Mouse (Mus musculus): ENCODE data around the gene Caln1.

The Caln1 gene

DNA sequence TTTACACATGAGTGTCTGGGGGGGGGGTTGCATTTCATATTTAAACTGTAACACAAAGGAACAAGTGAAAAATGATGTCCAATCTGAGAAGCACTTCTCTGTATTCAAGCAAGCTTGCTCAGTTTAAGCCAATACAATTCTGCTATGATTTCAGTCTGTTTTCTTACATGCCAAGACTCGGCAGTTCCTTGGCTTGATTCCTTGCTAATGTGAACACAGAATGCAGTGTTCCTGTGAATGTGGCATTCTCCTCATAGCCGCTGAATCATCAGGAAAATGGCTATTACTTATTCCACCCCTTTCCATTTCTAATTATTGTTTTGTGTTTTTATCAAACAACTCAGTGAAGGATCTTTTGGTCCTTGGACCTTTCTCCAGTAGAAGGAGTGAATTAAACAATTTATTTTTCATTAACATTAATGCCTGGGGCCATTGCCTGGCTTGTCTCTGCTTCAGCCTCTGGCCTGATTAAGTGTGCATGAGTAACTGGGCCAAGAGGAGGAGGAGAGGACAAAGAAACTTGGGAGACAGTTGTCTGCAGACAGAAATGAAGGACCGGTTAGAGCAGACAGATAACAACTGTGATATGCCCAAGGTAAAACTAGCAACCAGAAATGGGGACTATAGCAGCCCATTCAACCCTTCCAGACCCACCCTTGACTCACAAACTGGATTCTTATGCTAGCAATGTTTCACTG lies 423.6 kb downstream of the Caln1 start:
- in situ Hi-C loops (cut with MboI; ENCODE audit: low sequenced_read_pairs): loop anchor here (25.0 kb wide), 1 partner anchor 106 kb away; no protein-coding TSS in a partner anchor

DNA sequence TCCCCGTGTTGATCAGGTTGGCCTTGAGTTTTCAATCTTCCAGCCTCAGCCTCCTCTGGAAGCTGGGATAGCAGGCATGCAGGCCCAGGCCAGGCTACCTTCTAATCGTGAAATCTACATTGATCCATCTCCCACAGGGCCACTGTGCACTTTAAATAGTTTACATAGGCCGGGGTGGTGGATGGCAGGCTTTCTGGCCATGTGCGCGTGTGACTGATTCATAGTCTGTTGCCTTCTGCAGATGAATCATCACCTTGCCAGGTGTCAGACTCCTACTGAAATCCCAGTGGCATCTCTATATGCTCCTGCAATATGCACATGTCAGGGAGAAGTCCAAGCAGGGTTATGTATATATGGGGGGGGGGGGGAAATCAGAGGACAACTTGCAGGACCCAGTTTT lies 428.5 kb downstream of the Caln1 start:
- in situ Hi-C loops (cut with MboI; ENCODE audit: low sequenced_read_pairs): loop anchor here (25.0 kb wide), 1 partner anchor 110 kb away; no protein-coding TSS in a partner anchor

DNA sequence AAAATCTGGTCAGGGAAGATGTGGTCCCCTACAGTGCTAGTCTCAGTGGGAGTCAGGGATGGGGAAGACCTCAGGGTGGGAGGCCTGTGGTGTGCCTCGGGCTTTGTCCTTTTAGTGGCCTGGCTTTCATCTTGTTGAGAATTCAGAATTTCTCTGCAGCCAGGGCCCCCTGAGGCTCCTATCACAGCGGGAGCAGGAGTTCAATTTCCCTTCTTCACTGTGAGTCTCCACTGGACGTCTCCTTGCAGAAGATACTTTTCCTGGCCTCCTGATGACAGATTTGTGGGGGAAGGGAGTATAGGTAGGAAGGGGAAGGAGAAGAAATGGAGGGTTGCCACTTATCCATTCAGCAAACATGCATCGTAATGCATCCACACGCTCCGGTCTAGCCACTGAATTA lies 441.1 kb downstream of the Caln1 start:
- in situ Hi-C loops (cut with MboI; ENCODE audit: low sequenced_read_pairs): no loop called here

DNA sequence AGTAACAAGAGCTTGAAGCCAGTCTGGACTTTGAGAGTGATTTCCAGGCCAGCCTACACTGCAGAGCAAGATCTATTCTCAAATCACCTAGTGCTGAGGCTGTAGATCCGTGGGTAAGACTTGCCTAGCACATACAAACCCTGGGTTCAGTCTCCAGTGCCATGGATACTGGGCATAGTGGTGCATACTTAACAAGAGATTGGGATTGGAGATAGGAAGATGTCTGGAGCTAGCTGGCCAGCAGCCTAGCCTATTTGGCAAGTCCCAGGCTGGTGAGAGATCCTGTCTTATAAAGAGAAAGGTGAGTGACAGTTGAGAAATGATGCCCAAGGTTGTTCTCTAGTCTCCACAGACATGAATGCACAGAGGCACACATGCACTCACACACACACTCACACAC lies 441.6 kb downstream of the Caln1 start:
- in situ Hi-C loops (cut with MboI; ENCODE audit: low sequenced_read_pairs): no loop called here

DNA sequence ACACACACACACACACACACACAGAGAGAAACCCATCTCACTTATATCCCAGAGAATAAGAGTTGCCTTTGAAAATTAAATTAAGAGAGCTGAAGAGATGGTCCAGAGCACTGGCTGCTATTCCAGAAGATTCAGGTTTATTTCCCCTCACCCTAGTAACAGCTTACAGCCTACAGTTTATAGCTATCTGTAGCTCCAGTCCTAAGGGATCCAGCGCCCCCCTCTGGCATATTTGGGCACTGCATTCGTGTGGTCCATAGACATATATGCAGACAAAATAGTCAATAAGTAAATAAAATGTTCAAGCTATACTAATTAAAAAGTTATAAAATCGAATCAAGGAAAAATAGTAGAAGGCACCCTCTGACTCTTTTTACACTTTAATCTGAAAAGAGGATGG lies 442.0 kb downstream of the Caln1 start:
- in situ Hi-C loops (cut with MboI; ENCODE audit: low sequenced_read_pairs): no loop called here

DNA sequence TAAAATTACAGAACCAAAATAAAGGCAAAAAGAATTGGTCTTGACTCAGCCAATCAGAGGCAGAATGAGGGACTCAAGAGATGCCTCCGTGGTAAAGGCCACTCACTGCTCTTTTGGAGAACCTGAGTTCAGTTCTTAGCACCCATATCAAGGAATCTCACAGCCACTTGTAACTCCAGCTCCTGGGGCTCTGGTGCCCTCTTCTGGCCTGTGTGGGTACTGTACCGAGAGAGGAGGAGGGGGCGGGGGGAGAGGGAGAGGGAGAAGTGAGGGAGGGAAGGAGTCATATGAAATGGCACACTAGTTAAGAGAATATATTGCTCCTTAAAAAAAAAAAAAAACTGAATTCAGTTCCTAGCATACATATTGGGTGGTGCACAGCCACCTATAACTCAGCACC lies 442.7 kb downstream of the Caln1 start:
- in situ Hi-C loops (cut with MboI; ENCODE audit: low sequenced_read_pairs): no loop called here

DNA sequence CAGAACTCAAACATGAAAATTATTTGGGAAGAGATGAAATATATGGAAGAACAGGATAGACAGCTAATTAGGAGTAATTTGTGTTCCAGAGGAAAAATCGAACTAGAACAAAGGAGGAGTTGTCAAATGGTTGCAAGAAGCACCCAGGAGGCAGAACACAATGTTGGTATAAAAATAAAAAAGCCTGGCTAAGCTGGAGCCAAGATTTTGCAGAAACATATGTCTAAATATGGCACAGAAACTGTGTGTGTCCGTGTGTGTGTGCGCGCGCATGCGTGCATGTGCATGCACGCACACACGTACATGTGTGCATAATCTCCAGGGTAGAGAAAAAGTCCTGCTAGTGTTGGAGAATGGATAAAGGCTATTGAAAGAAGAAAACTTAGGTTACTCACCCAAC lies 443.3 kb downstream of the Caln1 start:
- in situ Hi-C loops (cut with MboI; ENCODE audit: low sequenced_read_pairs): no loop called here

DNA sequence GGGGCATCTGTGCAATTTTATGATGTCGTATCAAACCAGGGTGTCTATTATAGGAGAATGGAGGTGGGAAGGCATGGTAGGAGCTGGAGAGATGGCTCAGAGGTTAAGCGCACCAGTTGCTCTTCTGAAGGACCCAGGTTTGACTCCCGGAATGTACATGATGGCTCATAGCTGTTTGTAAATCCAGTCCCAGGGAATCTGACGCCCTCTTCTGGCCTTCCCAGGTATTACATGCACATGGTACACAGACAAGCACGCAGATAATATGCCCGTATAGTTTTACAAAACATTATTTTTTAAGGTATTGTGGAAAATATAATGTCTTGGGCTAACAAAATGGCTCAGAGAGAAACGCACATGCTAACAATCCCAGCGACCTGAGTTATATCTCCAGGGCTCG lies 443.8 kb downstream of the Caln1 start:
- in situ Hi-C loops (cut with MboI; ENCODE audit: low sequenced_read_pairs): no loop called here

DNA sequence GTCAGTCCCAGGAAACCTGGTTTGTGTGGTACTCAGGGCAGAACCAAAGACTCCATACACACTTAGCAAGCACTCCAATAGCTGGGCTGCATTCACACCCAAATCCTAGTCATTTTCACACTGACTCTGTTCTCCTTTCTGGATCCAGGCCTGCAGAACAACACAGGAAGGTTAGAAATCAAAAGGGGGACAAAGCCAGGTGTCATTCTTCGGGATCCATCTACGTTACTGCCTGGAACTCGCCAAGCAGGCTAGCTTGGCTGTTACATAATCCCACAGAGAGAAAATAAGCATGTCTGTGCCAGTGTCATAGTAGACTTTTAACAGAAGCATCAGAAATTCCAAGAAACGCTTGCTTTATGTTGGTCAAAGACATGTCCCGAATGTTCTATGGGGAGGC lies 446.1 kb downstream of the Caln1 start:
- in situ Hi-C loops (cut with MboI; ENCODE audit: low sequenced_read_pairs): no loop called here

DNA sequence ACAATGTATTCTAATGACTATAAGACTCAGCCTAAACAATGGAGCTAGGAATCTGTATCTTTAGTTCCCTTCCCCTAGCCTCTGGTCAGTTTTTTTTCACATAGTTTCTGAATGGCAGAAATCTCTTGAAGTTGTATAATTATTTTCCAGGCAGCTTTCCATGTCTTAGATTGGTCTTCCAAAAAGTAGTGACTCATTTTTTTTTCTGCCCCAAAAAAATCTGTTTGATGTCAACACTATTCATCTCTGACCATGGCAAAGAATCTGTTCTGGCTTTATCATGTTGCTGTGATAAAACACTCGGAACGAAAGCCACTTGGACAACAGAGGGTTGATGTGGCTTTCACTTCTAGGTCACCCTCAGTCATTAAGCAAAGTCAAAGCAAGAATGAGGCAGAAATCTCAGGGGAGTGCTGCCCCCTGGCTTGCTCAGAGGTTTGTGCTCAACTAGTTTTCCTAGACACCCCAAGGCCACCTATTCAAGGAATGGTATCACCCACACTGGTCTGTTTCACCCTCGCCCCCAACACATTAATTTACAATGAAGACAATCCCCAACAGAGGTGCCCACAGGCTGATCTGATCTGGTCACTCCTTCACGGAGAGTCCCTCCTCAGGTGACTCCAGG lies 450.9 kb downstream of the Caln1 start:
- in situ Hi-C loops (cut with MboI; ENCODE audit: low sequenced_read_pairs): no loop called here

DNA sequence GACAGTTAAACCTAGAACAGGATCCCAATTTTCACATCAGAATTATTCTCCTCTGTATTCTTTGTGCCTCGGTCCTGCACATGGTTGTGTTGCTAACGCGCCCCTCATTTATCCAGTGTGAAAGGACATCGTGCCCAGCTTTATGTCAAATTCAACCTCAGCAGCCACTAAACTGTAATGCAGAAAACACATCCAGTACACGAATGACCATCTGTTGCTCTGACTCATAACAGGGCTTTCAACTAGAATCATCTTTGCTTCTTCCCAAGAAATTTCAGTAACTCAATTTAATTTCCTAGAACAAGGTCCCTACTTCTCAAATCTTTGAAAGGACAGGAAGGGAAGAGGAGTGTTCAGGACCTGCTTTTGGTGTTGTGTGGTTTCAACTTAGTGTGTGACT lies 451.4 kb downstream of the Caln1 start:
- in situ Hi-C loops (cut with MboI; ENCODE audit: low sequenced_read_pairs): no loop called here

DNA sequence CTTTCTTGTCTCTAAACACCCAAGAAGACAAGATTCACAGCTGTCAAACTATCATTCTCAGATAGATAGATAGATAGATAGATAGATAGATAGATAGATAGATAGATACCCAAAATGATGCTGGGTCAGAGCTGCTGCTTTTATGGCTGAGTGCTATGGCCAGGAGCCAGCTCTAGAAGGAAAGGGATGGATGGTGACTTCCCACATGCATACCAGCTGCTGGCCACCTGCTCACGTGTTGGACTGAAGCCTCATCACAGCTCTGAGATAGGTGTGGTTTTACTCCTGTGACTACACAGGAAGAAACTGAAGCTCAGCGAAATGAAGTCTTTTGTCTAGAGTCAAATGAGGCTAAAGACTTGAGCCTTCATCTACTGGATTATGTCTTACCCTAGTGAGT lies 456.5 kb downstream of the Caln1 start:
- in situ Hi-C loops (cut with MboI; ENCODE audit: low sequenced_read_pairs): no loop called here

DNA sequence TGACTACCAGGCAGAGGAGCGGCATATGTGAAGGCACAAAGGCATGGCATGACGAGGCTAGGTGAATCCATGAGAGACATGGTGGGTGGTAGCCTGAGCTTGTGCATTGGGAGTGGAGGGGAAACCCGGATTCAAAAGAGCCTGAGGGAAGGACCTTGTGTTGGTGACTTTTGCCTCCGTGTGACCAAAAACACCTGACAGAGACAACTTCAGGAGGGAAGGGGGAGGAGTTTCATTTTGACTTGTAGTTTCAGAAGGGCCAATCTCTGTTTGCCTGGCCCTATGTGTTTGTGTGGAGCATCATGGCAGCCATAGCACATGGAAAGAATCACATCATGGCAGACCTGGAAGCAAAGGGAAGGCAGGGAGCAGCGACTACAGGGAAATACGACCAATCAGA lies 479.3 kb downstream of the Caln1 start:
- in situ Hi-C loops (cut with MboI; ENCODE audit: low sequenced_read_pairs): no loop called here

DNA sequence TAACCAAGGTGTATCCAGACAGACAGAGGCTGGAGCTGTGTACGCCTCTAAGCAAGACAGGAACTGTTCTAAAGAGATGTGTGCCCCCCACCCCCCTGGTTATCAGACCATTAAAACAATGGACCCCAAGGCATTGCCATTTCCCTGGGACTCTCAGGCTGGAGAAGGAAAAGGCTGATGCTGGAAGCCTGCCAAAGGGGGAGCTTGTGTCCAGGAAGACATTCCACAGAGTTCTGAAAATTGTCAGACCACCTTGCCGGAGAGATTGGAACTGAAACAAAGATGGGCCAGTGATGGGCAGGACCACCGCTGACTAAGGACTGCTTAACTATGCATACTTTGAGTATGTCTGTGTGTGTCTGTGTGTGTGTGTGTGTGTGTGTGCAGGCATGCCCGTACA lies 480.4 kb downstream of the Caln1 start:
- in situ Hi-C loops (cut with MboI; ENCODE audit: low sequenced_read_pairs): no loop called here

DNA sequence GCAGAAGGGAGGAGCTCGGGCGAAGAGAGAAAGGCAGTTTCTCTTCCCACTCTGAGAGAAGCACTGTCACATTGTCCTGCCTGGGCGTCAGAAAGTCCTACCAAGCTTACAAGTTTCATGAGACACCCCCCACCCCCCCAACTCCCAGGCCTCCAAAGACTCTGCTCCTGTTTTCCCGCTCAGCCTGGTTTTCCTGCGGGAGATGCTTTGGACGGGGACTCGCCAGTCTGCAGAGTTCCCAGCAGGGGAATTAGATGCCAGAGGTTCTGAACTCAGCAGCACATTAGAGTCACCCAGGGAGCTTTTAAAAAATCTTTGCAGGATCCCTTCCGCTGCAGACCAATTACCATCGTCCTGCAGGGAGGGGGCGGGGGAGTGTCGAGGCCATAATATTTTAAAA lies 482.9 kb downstream of the Caln1 start:
- in situ Hi-C loops (cut with MboI; ENCODE audit: low sequenced_read_pairs): no loop called here

DNA sequence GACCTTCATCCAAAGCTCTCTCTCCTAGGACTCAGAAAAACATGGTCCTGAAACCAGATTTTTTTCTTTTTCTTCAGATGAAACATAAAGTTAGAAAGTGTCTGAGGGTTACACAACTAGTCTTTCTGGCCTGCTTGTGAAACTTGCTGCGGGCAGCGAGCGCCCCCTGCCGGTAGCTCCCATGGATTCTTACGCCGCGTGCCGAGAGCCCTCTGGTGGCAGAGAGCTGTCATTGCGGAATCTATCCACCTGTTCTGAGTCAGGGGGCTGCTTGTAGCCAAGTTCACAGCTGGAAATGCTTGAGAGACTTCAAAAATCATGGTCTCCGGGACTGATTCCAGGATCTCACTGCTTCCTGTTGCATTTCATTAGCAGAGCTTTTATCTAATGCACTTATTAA lies 484.1 kb downstream of the Caln1 start:
- in situ Hi-C loops (cut with MboI; ENCODE audit: low sequenced_read_pairs): no loop called here

DNA sequence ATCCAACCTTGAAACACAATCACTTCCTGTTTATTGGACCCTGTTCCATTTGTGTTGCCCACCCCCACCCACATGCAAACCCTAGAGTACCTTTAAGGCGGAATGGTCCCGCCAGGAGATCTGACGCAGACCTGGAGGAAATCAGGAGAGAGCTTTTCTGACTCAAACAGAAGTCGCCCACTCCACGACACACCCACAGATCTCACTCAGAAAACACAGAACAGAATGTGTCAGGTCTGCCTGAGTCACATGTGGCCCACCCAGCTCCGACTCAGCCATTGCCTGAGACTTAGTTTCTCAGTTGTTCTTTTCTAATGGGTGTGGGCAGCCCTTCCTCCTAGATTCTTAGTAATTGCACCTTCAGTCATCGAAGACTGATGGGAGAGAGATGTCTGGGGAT lies 485.2 kb downstream of the Caln1 start:
- in situ Hi-C loops (cut with MboI; ENCODE audit: low sequenced_read_pairs): no loop called here

DNA sequence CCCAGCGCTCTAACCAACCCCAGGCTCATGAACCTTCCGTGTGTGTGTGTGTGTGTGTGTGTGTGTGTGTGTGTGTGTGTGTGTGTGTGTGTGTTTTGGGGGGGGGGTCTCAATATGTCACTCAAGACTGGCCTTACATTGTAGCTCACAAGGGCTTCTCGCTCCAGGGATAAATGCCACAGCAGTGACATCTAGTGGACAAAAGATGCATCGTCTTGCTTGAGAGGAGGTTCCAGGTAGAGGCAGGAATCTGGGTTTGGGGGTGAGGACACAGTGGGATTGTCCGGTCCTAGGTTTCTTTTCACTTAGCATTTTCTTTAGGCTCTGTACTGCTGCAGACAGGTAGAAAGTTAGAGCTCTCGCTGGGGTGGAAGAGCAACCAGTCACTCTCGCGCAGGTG lies 488.9 kb downstream of the Caln1 start:
- in situ Hi-C loops (cut with MboI; ENCODE audit: low sequenced_read_pairs): no loop called here

DNA sequence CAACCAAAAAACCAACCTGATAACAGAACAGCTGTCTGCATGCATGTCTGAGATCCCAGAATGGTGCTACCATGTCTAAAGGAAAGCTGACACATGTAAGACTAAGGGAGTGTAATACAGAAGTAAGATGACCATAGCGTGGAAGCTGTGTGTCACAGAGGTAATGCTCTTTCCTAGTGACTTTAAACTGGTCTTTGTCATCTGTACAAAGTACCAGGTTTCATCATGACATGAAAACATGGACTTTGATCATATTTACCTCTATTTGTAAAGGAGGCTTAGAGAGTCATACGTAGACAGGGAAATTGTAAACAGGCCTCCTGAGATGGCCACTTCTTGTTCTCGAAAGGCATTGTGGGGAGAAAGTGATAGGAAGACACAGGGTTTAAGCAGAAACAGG lies 489.5 kb downstream of the Caln1 start:
- in situ Hi-C loops (cut with MboI; ENCODE audit: low sequenced_read_pairs): no loop called here

DNA sequence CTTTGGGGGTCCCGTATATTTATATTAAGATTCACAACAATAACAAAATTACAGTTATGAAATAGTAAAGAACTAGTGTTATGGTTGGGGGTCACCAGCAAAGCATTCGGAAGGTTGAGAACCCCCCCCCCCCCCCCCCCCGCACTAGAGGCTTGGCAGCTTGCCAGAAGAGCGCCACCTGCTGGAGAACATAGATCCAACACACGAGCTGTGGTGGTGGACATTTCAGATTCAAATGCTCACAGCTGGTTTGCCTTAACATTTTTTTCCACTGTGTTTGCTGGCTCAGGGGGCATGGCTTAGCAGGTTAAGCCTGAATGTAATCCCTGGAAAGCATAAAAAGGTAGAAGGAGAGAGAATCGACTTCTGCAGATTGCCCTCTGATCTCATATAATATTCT lies 490.5 kb downstream of the Caln1 start:
- in situ Hi-C loops (cut with MboI; ENCODE audit: low sequenced_read_pairs): no loop called here

DNA sequence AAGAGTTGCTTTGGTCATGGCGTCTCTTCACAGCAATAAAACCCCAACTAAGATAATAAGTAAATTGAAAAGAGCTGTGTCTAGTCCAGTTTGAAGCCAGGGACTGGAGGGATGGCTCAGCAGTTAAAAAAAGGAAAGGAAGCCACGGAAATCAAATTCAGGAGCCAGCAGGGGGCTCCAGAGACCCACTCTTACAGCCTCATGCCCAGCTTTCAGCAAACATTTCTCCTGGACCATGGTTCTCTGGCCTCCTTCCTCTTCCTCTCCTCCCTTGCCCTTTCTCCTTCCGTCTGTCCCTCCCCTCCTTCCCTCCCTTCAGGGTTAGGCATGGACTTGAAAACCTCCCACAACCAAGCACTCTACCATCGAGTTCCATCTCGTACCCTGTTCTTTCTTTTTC lies 493.0 kb downstream of the Caln1 start:
- in situ Hi-C loops (cut with MboI; ENCODE audit: low sequenced_read_pairs): no loop called here

DNA sequence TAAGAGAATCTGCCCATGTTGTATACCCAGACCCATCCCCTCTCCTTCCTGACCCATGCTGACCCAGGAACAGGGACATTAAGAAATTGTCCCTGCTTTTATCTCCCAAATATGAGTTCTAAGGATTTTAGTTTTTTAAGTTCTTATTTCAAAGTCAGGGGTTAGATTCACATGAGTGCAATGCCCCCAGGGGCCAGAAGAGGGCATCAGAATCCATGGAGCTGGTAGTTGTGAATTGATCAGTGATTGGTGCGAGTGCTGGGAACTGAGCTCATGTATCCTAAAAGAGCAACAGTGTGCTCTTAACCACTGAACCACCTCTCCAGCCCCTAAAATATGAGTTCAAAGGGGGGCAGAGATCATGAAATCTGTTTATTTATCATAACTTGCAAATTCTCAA lies 500.6 kb downstream of the Caln1 start:
- in situ Hi-C loops (cut with MboI; ENCODE audit: low sequenced_read_pairs): no loop called here

DNA sequence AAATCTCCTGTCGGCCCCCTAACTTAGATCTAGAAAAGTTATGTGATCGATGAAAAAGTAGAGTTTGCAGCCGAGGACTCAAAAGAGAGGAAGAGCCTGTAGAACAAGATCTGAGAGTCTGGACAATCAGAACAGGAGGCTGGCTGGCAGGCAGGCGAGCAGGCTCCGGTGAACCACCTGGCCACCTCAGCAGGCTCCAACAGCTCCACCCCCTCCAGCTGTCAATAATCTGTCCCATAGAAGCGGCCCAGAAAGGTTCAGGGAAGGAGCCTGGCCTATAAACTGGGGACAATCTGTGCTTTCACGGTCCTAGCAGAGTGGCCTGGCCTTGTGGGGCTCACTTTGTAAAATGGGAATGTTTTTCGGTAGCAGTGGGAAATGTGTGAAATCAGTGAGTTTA lies 501.8 kb downstream of the Caln1 start:
- in situ Hi-C loops (cut with MboI; ENCODE audit: low sequenced_read_pairs): no loop called here
